Mouse (Mus musculus) kidney, adult 8-10 months (tissue): ENCODE measurements around the gene Igf1r.
"Not testable (repeated sequence)": the region's sequence is repeated elsewhere in the genome, so short reads cannot be mapped to it uniquely, and the experiment has no call there.

Experiments
- DNase-seq, 2 experiments: peaks; one replicate each; pipeline ENCODE4 v3.0.0; 2022

The Igf1r gene

GRCm38 (mm10) chr7:68277054-68277896, 324.6 kb downstream of the Igf1r start:
- no peak for DNase-seq

- DNase-seq: no peak
Observed at GRCm38 (mm10) chr7:68277897-68278270, 325.3 kb downstream of the Igf1r start.

- no peak for DNase-seq
Observed at GRCm38 (mm10) chr7:68278385-68278784, 325.8 kb downstream of the Igf1r start.

GRCm38 (mm10) chr7:68278908-68279307, 326.3 kb downstream of the Igf1r start:
- DNase-seq: no peak

- no peak for DNase-seq
Observed at GRCm38 (mm10) chr7:68279481-68279880, 326.9 kb downstream of the Igf1r start.

GRCm38 (mm10) chr7:68280352-68280869, 327.8 kb downstream of the Igf1r start:
- DNase-seq: no peak

- no peak for DNase-seq
Observed at GRCm38 (mm10) chr7:68281341-68281740, 328.7 kb downstream of the Igf1r start.

GRCm38 (mm10) chr7:68282304-68283132, 329.9 kb downstream of the Igf1r start:
- DNase-seq: no peak

- not testable (repeated sequence) for DNase-seq
Observed at GRCm38 (mm10) chr7:68283133-68283520, 330.5 kb downstream of the Igf1r start.
